Mouse (Mus musculus) MN1 (cell line): ENCODE results near the gene Gm36210.

Experiments used
- DNase-seq: peaks from one replicate; pipeline ENCODE4 v3.0.0-alpha.2; 2016; ENCODE audit warnings: low spot score

The Gm36210 gene

DNA sequence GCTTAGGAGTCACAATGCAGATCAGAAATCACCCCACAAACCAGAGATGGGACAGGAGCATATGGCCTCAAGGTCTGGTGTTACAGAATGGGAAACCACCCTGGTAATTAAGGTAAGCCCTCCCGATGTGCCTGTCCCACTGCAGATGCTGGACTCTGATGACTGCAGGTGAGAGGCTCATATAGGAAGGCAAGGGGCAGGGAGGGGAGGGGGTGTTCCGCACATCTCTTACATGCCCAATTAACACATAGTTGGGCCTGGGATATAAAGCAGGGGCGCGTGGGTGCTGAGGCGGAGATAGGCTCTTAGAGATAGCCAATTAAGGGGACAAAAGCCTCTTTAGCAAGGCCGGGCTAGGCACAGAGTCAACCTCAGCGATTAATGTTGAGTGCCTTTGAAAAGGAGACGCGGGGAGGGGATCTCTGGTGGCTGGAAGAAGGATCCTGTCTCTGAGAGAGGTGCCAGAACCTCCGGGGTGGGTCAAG, at the start of gene Gm36210:
Gm36210 (minus strand) TSS at position 51 of the 485 bp plus-strand sequence.
- DNase-seq, result no peak

DNA sequence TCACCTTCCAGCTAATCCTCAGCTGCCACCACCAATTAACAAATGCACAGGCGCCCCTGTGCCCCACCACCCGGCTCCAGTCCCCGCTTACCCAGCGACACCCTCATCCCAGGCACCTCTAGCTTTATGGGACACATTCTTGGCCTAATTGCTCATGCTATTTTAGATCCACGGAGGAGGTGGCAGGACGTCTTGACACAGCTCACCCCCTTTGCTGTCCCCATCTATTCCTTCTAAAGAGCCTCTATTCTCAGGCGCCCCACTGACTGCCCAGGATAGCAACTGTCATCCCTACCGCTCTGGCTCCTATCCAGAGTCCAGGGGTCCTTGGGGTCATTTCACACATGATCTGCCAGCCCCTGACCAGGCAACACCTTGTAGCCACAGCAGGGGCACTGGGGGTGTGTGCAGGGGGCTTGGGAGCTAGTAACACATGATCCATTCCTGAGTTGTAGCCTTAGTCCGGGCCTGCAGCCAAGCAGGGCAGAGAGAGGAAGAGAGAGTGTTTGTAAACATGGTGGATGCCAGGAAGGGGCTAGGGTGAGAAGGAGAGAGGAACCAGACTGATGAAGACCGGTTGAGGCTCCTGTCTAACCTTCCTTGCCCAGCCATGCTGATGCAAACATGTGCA, 47.6 kb upstream of the Gm36210 start:
- no peak for DNase-seq

DNA sequence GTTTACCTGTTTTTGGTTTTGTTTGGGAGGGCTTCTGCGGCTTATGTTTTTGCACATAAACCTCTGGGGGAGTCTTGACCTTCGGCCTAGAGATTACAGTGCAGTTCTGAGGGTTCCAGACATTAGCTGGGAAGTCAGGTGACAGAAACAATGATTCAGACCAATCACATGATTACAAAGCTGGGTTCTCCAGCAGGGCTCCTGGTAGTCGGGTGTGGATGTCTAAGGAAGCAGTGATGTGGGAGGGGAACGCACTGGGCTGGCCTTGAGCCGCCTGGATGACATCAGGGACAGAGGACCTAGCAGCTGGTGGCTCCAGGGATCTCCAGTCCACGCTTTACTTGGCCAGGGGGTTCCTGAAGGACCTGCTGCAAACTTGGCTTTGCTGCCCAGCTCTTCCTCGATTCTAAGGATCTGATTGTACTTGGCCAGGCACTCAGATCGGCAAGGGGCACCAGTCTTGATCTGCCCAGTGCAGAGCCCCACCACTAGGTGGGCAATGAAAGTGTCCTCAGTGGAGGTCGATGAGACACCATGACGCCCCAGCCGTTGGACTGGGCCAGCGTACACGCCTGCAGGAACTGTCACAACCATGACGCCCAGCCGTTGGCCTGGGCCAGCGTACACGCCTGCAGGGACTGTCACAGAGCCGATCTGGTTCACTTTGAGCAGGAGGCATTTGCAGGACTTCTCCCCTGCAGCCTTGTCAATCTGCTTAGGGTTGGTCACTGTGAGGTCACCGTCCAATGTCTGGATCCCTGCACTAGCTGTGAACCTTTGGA, 44.4 kb upstream of the Gm36210 start:
- peak; percentile 27 for DNase-seq

DNA sequence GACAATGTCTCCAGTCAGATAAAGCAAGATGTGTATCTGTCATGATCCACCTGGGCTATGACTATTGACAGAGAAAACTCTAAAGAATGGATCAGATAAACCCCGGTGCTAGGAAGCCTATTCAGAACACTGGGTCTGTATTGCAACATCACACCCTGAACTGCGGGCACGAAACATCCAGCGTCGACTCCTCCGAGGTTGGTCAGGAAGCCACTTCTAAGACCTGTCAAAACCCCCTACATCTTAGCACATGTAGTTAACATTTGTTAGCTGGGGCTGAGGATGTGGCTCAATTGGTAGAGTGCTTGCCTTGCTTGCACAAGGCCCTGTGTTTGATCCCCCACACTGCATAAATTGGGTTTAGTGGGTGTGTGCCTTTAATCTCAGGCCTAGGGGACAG, 42.1 kb upstream of the Gm36210 start:
- DNase-seq, result no peak

DNA sequence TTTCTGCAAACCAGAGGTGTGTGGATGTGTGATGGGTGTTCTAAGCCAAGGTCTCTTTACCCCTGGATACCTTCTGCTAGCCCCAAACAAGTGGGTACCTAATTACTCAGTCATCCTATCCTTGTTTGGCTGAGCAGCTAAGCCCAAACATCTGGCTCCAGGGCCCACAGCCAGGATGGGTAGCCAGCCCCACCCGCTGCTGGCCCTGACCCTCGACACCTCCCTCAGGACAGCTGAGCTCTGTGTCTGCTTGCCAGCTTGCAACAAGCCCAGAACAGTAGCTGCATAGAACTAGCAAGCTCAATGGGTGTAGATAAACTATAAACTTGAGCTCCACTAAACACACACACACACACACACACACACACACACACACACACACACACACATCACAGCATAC, 41.5 kb upstream of the Gm36210 start:
- DNase-seq, result peak; percentile 31

DNA sequence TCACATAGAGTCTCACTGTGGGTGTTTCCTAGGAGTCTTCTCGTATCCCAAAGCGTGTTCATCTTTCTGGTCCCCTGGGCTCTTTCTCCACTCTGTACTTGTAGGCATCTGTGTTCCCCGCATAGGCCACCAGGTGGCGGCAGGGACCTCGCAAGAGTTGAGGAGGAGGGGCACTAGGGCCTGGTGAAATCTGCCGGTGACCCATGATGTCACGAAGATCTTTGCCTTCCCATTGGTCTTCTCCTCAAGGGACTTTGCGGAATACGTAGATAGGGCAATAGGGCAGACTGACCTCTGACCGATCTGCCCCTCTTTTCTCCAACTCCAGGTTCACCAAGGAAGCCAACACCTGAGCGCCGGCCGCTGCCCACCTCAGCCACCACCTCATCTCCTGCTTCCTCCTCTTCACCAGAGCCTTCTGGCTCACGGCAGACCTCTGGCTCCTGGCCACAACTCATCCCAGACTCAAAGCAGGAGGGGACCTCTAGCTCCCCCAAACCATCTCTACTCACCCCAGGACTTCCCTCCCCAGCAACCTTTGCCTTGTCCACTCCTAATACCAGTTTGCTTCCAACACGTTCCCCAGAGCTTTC, 37.0 kb upstream of the Gm36210 start:
- peak; percentile 92 for DNase-seq

DNA sequence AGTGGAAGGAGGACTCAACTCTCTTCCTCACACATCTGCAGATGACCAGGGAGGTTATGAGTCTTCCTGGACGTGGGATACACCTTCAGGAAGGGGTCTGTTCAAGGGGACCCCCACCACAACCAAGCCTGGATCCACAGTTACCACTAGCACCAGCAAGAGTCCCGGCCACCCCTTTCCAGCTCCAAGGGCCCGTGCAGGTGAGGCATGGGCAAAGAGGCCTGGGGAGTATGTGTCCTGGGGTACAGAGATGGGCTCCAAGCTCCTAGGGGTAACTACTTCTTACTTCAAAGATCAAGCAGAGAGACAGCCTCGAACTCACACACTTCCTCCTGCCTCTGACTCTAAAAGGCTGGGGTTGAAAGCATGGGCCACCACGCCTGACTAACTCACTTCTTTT, 36.4 kb upstream of the Gm36210 start:
- DNase-seq, result no peak

DNA sequence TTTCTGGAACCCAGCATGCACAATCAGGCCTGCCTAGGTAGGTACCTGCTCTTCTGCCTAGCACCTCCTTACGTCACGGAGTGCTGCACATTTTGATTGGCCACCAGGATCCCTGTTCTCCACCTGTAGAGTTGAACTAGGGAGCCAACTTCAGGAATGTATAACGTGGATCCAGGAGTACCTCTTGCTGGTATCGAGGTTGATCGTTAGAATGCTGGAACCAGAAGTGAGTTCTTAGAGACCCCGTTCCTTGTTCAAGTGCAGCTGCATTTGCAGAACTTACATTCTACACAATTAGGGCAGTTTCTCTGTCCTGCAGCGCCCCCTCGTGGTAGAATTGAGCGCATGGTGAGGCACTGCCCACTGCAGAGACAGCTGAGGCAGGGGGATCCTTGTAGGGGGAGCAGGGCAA, 33.8 kb upstream of the Gm36210 start:
- peak; percentile 78 for DNase-seq

DNA sequence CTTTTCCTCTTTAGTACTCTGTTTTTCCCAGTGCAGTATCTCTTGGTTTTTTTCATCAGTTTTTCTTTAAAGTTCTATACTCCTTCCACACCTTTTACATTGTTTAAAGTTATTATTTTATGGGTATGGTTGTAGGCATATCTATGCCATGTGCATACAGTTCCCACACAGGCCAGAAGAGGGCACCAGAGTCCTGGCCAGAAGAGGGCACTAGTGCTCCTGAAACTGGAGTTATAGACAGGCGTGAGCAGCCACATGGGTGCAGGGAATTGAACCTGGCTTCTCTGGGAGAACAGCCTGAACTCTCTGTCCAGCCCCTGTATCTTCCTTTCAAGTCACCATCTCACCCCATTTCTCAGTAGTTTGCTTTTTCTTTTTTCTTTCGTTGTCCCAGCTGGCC, 32.1 kb upstream of the Gm36210 start:
- DNase-seq, result no peak

DNA sequence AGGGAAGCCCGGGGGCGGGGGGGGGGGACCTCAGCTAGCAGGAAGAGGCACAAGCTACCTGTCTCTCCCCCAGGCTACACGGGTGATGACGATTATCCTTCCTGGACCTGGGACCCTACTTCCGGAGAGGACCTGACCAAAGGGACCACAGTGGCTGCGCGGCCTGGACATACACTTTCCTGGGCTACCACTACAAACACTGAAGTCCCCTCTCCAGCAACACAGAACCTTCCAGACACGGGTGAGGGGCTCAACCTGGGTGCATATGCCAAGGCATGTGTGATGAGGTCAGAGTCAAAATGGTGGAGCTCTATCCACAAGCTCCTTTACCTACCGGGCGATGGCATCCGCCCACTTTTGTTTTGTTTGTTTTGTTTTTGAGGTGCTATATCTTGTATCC, 31.1 kb upstream of the Gm36210 start:
- no peak for DNase-seq

DNA sequence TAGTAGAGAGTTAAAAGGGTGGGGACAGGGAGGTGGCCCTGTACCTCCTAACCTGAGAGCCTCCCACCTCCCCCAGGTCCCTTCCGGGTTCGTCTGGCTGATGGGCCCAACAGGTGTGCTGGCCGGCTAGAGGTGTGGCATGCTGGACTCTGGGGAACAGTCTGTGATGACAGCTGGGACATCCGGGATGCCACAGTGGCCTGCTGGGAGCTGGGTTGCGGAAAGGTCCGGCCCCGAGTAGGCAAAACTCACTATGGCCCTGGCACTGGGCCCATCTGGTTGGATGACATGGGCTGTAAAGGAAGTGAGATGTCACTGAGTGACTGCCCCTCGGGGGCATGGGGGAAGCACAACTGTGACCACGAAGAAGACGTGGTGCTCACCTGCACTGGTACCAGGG, 30.5 kb upstream of the Gm36210 start:
- no peak for DNase-seq

DNA sequence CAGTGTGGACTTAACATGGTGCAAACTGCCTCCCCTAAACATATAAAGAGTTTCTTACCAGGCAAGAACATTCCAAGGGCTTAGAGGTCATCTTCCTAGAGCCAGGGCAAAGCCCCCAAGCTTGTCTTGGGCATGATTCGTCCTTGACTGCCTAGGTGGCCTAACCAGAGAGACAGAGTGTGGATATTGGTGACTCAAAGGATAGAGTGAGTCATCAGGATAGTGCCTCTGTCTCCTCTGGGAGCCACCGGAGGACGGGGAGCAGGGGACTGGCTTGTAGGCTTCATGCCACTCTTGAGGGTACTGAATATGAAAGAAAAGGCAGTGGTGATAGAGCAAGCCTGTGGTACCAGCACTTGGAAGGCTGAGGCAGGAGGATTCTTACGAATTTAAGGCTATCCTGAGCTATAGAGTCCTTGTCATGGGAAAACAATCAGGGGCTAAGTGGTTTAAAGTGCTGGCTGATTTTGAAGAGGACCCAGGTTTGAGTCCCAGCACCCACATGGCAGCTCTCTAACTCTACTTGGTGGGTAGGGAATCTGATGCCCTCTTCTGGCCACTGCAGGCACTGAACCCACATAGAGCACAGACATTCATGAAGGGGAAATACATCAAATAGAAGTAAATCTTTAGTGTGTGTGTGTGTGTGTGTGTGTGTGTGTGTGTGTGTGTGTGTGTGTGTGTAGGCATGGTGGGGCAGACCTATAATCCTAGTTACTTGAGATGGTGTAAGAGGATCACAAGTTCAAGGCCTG, 28.0 kb upstream of the Gm36210 start:
- no peak for DNase-seq

DNA sequence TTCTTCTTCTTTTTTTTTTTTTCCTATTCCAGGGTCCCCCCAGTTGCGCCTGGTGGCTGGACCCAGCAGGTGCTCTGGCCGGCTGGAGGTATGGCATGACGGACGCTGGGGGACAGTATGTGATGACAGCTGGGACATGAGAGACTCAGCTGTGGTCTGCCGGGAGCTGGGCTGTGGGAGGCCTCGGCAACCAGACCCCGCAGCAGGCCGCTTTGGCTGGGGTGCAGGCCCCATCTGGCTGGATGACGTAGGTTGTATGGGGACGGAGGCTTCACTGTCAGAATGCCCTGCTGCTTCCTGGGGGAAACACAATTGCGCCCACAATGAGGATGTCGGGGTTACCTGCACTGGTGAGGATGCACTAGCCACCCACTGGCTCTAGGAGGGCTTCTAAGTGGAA, 26.8 kb upstream of the Gm36210 start:
- no peak for DNase-seq

DNA sequence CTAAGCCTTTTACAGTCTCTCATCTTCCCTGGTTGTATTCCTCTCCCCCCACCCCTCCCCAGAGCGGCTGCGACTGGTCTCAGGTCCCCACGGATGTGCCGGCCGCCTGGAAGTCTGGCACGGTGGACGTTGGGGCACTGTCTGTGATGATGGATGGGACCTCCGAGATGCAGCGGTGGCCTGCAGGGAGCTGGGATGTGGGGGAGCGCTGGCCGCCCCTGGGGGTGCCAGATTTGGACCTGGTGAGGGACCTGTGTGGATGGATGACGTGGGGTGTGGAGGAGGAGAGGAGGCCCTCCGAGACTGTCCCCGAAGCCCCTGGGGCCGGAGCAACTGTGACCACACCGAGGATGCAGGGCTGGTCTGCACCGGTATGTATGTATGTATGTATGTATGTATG, 22.0 kb upstream of the Gm36210 start:
- DNase-seq, result no peak

DNA sequence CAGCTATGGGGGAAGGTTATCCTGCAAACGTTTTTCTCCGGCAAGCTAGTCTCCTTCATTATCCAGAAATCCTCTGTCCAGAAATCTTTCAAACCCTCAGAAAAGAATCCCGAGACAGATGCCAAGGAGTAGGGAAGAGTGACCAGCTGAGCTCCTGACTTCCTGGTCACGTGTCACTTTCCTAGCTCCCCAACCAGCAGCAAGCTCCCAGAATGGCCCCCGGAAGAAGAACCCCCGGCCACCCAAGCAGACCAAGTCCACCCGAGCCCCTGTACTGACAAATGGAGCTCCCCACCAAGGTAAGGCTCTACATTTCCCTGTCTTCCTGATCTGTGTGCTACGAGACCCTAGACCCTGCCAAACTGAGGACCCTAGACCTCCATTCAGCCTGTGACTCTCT, 21.4 kb upstream of the Gm36210 start:
- no peak for DNase-seq

DNA sequence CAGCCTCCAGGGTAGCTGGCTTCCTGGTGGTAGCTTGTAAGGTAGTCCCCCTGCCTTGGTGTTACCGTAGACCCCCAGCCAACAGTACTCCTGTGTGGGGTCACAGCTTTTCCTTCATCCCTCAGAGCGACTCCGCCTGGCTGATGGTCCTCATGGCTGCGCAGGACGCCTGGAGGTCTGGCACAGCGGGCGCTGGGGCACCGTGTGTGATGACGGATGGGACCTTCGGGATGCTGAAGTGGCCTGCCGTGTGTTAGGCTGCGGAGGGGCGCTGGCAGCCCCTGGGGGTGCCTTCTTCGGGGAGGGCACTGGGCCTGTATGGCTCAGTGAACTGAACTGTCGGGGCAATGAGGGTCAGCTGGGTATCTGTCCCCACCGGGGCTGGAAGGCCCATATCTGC, 20.5 kb upstream of the Gm36210 start:
- no peak for DNase-seq

DNA sequence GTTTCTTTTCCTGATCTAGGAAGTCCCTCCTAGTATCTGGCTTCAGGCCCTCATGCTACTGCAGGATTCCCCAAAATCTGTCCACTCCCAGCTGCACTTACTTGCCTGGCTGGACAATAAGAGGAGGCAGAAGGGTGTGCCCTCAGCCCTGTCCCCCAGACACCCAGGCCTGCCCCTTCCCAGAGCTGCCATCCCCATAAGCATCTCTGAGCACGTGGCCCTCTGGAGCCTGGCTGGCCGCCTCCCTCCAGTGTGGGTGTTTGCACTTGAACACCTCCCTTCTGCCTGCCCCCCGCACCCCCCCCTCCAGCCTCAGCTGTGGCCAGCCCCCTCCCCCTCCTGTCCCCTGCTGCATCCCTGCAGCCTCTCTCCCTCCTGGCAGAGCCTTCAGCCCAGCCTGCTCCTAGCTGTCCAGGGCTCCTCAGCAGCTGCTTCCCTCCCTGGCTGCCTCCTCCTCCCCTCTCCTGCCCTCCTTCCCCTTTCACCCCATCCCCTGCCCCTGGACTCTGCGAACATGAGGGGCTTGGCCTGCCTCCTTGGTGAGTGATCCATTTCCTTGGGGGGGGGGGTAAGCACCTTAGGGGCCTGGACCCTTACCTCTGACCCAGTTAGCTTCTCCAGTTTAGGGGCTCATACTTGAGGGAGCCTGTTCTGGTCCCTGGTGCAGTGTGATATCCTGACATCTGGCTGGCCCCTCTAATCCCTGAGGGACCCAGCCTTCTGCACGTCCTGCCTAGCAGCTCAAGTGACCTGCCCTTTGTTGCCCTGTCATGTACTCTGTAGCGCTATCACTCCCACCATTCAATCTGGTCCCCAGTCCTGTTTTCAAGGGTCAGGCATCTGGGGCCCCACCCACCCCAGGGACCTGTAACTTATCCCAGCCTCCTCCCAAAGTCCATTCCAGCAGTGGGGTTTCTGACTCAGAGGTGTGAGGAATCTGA, 19.4 kb upstream of the Gm36210 start, which contains the start of gene Ssc5d:
Ssc5d (plus strand) TSS at position 345 of the 941 bp plus-strand sequence.
- DNase-seq, result peak; percentile 74

DNA sequence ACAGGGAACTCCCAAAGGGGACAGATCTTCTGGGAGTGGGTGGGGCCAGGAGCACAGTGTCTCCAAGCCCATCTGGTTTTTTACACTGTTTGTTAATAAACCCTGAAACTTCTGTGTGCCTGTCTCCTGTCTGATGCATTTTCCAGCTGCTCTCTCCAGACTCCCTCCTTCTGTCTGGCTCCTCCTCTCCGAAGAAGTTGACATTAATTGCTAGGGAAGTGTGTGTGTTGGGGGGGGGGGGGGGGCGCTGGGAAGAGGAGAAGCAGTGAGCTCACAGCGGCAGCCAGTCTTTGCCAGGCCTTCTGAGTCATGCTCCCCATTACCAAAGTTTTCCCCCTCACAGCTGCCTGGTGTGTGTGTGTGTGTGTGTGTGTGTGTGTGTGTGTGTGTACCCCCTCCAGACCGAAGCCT, 18.6 kb upstream of the Gm36210 start:
- DNase-seq, result peak; percentile 87

DNA sequence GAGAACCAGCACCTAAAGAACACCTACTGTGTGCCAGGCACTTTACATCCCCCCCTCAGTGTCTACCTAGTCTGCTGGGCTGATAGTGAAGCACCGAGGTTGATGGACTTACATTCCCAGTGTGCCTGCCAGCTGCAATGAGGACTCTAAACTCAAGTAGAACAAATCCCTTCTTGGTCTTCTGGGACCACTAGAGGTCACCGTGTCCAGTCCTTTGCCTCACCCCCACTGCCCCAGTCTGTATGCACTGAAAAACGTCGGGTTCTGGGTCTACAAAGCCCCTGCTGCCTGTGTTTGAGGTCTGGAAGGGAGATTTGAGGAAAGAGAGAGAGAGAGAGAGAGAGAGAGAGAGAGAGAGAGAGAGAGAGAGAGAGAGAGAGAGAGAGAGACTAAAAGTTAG, 18.2 kb upstream of the Gm36210 start:
- DNase-seq, result no peak

DNA sequence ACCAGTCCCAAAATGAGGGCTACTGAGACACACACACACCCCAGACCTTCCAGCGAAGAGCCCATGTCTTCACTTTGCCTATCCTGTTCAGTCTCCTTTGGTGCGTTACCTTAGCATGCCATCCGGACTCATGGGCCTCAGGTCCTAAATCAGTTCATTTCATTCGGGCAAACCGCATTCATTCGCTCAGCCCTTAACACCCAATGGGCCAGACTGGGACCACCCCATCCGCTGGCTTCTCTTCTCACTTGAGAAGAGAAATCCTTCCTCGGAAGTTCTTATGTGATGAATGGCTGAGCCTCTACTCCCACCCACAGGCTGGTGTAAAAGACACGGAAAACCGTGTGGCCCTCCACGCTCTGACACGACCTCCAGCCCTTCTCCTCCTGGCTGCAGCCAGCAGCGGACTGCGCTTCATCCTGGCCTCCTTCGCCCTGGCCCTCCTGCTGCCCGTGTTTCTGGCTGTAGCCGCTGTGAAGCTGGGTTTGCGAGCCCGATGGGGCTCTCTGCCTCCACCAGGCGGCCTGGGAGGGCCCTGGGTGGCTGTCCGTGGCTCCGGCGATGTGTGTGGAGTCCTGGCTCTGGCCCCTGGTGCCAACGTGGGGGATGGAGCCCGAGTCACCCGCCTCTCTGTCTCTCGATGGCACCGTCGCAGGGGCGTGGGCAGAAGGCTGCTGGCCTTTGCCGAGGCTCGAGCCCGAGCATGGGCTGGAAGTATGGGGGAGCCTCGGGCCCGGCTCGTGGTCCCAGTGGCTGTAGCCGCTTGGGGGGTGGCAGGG, 17.5 kb upstream of the Gm36210 start:
- DNase-seq, result peak; percentile 84
